Mouse (Mus musculus) kidney, postnatal 25 days (tissue): ENCODE results near the gene Nbea.
"Not testable (repeated sequence)": the region's sequence is repeated elsewhere in the genome, so short reads cannot be mapped to it uniquely, and the experiment has no call there.

Experiments used
- DNase-seq, 2 experiments: peaks; one replicate each; pipeline ENCODE4 v3.0.0; 2021; ENCODE audit warnings: mixed read lengths in 2 of 2

Nbea gene

DNA sequence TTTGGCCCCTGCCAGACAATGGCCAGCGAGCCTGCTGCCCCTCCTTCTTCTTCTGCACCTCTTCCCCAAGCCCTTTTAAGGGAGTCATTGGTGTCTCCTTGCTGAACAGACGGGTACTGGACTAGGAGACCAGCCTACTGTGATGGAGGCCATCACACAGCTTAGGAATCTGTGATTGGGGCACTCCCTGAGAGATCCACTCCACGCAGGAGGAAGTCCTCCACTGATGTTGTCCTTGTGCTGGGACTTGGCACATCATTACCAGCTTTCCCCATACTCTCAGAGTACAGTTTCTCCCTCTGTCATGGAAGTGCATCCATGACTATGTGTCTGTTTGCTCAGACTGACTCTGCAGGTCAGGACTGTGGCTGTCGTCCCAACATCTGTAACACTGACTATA, 531.6 kb downstream of the Nbea start:
- DNase-seq: no peak

DNA sequence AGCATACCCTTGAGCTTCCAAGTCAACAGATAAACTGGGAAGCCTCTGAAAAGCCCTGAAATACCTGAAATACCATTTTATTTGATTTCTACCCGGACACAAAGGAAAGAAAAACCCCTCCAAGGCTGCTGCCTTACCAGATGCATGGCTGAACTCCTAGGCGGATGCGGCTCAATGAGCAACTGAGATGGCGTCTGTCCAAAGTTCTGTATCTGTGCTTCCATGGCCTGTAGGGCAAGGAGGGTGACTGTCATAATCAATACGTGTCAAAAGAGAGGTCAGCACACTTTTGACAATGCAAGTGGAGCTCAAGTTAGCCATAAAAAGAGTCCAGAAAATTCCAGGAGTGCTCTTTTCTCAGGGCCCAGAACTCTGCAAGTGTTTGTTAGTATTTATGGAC, 534.0 kb downstream of the Nbea start:
- peak in 1 of 2 experiments; percentile 21 for DNase-seq

DNA sequence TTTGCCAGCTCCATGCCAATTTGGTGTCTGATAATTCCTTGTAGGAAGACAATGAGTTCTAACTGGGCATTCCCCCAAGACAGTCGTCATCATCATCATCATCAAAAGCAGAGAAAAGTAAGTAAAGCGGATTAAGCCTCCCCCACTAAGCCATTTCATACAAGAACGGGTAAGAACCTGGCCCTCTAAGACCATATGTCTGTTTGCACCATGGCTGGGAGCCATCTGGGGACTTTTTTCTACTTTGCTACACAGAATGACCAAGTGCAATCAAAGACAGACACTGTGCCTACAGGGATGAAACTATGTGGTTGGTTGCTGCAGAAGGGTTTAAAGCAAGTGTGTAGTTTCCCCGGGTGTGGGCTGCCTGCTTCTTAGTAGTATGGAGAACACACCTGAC, 535.2 kb downstream of the Nbea start:
- no peak for DNase-seq

- DNase-seq: no peak
These were observed 536.3 kb downstream of the Nbea start for GRCm38 (mm10) chr3:55647176-55647575.

DNA sequence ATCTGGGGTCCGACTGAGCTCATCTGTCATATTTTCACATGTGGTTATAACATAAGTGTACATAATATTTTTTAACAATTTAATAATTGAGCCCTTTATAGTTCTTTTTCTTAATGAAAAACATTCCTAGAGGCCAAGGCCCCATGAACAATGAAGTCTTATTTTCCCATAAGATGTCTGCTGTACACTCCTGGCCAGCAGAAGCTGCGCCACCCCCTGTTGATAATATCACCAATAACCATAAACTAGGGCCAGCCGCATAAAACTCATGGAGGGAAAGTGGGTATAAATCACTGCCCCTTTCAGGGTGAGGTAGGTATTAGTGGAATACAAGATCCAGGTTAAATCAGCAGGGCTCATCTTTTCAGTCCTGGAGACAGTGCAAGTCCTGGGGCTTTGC, 537.1 kb downstream of the Nbea start:
- DNase-seq: no peak

DNA sequence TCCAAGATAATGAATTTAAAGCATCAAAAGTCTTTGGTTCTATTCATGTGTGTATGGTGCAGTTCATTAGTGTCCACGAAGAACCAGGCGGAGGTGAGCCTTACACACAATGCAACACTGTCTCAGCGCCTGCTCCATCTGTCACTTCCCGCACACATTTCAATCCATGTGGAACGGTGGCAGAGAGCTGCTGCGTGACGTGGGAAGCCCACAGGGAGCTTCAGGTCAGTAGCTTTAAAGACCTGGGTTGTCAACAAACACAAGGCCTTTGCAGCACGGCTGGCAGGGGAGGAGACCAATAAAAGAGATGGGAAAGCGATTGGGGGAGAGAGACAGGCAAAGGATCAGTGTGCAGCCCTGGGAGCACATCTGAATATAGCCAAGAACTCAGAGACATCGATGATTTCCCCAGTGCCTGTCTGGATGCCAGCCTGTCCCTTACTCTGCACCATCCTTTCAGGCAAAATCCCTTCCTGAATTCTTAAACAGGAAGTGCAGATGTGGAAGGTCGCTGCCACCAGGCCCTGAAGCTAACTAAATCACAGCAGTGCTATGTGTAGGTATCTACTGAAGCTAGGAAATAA, 539.4 kb downstream of the Nbea start:
- no peak for DNase-seq

GRCm38 (mm10) chr3:55637660-55638059, 545.8 kb downstream of the Nbea start:
- no peak for DNase-seq

- DNase-seq: no peak
These were observed 547.8 kb downstream of the Nbea start for GRCm38 (mm10) chr3:55635542-55636172.

DNA sequence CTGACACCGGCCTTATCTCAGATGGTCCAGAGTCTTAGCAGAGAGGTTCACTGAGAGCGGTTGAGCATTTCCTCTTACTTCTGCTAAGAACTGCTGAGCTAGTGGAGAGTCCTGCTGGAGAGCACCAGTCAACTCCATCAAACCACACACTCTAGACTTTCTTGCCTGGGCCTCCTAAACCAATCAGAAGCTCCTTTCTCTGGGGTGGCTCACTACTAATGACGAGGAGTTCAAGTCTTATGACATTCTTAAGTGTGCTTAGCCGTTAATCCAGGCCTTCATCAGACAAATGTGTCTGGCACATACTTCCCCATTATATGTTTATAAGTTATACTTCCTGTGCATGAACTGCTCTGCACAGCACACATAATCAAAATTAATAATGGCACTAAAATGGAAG, 556.4 kb downstream of the Nbea start:
- no peak for DNase-seq

GRCm38 (mm10) chr3:55621958-55622357, 561.5 kb downstream of the Nbea start:
- DNase-seq: not testable (repeated sequence)

GRCm38 (mm10) chr3:55618396-55618795, 565.1 kb downstream of the Nbea start:
- DNase-seq: peak in 1 of 2 experiments; percentile 20

DNA sequence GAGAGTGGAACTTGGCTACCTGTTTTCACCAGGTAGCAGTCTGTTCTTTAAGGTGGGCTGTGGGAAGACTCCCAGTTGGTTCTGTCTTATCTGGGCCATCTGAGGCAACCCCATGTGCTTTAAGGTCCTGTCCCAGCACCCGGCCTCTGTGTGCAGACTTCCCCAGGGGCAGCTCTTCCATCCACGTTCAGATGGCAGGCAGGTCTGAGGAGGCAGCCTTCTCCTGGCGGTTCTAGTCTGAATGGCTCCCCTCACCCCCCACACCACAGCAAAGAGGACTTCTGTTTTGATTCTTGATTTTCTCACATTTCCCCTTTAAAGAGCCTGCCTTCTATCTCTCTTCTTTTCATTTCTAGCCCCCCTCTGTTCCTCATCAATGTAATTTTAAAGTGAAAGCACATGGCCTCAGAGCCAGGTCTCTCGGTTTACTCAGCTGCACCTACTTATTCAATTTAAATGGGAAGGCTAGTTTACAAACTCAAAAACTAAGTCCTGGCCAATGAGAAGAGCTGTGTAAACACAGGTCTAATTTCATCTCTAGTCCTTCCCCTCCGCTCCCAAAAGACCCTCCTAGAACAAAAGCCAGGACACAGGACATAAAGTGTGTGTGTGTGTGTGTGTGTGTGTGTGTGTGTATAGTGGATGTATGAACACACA, 570.9 kb downstream of the Nbea start:
- DNase-seq: peak in 1 of 2 experiments; percentile 9

- DNase-seq: peak in 1 of 2 experiments; percentile 26
These were observed 571.5 kb downstream of the Nbea start for GRCm38 (mm10) chr3:55612023-55612422.

DNA sequence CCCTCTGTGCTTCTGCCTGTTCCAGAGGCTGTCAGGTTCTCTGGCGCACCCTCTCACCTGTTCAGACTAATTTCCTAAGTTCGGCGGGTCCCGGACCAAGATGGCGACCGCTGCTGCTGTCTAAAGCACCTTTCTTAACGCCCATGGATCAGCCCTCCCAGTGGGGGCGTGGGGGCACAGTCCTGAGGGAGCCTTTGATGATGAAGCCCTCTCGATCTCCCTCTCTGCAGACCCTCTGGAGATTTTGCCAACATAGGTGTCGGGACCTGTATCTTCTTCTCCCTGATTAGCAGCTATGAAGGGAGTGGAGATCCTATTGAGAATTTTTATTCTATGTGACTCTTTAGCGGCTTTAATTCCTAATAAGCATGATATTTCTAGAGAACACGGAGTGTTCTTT, 573.3 kb downstream of the Nbea start:
- DNase-seq: peak in 1 of 2 experiments; percentile 6

- peak; percentile 22 to 36 for DNase-seq
These were observed 583.2 kb downstream of the Nbea start for GRCm38 (mm10) chr3:55600286-55600685.

DNA sequence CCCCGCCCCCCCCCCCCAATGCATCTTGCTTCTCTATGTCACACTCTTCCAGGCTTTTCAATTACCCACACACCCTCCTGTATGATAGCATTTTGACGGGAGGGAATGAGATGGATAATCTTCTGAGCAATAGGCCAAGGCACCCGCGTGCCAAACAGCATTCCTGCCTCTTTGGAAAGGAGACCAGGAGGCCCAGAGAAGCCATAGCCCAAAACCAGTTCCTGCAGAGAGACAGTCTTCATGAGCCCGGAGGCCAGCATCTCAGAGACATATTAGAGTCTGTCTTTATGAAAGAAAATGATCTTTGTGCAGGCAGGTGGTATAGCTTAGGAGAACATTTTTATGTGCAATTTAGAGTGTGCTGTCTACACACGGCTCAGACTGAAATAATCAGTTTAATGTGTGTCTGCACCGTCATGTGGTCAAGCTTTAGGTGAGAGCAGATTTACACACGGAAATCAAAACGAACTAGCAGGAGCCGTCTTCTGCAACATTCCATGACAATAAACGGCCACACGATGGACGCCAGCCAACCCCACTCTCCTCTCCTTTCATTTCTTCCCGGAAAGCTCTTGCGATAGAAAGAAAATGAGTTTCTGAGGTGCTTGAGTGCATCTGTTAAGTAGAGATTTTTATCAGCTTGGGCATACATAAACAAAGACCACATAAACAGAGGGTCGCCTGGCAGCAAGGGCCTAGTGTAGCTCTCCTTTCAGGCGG, 584.0 kb downstream of the Nbea start:
- DNase-seq: peak; percentile 18 to 26

DNA sequence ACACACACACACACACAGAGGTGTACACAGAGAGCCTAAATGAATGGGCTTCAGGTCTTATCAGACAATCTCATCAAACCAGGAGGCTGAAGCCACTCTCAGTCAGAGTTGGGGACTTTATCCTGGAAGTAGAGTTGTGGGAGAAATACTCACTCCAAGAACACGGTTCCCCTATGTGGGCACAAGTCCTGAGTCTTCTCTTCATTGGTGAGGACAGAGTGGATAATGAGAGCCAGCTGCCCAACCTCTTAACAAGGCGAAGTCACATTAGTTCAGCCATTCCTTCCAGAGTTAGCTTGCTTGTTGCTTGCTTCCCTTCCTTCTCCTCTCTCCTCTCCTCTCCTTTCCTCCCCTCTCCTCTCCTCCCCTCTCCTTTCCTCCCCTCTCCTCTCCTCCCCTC, 584.8 kb downstream of the Nbea start:
- no peak for DNase-seq

DNA sequence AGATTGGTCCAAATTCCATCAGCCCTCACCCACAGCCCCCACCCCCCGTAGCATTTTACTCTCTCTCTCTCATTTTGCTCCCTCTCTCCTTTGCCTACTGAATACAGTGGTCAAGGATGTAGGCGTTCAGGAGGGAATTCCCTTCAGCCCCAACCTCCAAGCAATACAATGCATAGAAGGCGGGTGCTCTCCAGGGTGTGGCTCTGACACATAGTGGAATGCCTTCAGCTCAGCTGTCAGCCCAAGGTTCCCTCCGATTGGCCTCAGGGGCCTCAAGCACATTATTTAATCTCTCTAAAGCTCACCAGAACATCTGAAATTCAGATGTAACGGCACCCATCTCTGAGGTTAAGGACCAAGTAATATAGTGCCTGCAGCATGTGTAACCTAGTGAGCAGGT, 590.2 kb downstream of the Nbea start:
- no peak for DNase-seq

DNA sequence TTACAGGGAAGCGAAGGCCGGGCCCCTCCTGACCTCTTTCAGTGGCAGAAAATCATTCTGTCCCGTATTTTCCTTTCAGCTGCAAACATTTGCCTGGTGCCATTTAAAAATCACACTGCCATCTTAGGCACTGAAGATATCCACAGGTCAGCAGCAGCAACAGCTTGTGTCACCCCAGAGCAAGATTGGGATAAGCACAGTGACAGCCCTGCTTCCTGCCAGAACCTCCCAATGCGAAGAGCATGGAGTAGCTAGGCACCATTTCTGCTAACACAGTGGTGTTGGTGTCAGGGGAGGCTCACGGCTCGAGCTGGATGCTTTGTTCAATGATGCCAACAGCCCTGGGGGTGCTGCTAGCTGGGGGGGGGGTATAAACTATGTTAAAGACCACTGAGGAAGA, 592.8 kb downstream of the Nbea start:
- DNase-seq: no peak

GRCm38 (mm10) chr3:55590291-55590690, 593.2 kb downstream of the Nbea start:
- DNase-seq: no peak

GRCm38 (mm10) chr3:55589402-55589944, 594.0 kb downstream of the Nbea start:
- peak in 1 of 2 experiments; percentile 19 for DNase-seq

DNA sequence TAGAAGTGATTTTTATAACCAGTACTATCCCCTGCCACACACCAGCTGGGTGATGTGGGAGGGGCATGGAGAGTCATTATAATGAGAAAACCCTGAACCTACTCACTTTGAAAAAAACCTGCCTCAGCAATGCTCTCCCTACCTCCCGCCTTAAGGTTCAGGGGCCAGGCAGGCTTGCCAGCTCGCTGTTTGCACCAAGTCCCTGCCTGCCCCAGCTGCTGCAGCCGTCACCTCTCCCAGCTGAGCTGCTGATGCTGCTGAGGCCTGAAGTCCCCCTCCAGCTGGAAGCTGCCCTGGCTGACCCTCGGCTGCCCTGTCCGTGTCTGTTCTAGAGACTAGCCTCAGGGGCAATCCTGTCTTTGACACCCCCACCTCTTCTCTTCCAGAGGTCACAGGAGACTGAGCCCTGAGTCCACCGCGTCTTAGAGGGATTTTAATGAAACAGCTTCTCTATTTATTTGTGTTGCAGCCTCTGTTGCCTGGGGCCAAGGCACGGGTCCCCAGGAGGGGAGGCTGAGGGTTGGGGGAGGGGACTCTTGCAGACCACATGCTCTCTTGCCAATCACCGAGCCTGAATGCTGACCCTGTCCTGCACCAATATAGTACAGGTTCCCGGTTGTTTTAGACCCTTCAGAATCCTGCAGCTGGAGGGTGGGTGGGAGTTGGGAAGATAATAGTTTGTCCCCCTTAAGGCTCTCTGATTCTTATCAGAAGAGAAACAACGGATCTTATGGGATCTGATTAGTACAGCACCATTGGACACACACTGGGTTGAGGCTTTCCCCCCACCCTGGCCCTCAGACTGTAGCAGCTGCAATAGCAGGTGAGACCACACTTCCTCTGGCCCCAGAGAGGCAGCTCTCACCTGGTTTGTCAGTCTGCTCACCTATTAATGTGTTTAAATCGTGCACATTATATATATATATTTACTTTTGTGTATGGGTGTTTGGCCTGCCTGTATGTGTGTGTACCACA, 595.2 kb downstream of the Nbea start:
- peak; percentile 51 to 75 for DNase-seq
